Mouse (Mus musculus): ENCODE data around the gene Nckap5. TPM values are rescaled to one million over a fixed set of nuclear protein-coding genes. Genes with fewer than 3 reads are reported as not detected.

Nckap5 gene
- total RNA-seq, 2 experiments from 2014 or later, result 0.19 TPM; not detected in 1

DNA sequence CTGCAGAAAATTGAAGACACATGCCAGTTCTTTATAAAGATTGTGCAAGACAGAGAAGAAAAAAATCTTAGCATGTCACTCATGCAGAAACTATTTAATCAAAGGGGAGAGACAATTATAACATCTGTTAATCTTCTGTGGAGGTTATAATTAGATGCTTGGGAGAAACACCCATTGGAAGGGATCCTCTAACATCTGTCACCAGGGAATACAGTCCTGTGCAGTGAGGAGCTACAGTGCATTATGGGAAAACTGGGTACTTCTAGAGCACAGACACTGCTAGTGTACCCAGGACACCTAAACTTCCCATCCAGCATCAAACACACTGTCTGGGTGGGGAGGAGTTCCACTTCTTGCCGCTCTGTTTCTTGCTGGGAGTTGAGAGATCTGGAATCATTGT, 108.7 kb downstream of the Nckap5 start:
- ATAC-seq (replicated peaks; ENCODE audit: low FRiP score, poor library complexity, severe bottlenecking), result no peak

DNA sequence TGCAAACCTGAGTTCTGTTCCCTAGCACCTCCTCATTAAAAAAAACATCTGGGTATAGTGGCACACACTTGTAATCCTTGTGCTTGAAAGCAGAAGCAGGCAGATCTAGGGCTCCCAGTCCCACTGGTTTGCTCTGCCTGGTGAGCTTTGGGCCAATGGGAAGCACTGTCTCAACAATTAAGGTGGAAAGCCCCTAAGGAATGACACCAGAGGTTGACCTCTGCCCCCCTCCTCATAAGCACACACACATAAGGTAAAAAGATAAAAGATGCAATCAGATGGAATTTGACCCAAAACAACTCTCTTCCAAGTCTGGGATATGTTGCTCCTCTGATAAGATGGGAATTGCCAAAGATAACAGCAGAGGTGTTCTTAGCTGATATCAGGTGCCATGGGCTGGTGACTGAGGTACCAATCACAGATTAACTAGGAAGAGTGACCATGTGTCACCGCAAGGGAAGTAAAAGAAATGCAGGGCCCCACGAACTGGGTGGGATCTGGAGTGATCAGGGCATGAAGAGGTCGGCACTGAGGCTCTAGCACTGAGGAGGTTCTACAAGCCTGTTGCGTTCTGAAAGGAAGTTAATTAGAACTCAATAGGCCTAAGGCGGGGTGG, 110.8 kb downstream of the Nckap5 start:
- ATAC-seq (replicated peaks; ENCODE audit: low FRiP score, poor library complexity, severe bottlenecking), result no peak

DNA sequence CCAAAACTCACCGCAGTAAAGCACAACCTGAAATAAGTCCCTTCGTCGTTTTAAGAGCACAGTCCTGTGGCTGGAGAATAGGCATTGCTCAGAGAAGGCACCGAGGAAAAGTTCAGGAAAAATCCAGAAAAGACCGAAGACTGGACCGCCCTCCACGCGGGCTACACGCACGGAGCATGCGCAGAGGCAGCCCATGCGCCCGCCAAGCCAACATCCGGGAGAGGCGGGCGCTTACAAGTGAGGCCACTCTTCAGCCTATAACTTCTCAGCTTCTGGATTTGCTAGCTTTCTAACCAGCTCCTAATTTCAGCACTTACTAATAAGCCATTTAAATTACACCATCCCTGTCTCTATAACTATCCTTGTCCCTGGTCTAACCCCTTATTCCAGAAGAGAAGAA, 124.0 kb downstream of the Nckap5 start:
- ATAC-seq (replicated peaks; ENCODE audit: low FRiP score, poor library complexity, severe bottlenecking), result no peak

DNA sequence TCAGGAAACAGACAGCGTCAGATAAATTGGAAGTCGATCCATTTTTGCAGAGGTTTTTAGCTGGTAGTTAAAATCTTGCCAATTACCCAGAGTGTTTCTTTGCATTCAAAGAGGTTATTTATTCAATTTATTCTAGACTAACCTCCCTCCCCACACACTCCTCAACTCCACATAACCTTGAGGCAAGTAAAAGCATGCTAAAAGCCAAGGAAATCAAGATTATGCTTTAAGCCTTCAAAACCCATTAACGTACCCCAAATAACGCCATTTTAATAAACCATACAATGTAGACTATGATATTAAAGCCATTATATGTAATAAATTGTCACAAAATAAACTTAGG, 129.7 kb downstream of the Nckap5 start:
- ATAC-seq (replicated peaks; ENCODE audit: low FRiP score, poor library complexity, severe bottlenecking), result no peak

DNA sequence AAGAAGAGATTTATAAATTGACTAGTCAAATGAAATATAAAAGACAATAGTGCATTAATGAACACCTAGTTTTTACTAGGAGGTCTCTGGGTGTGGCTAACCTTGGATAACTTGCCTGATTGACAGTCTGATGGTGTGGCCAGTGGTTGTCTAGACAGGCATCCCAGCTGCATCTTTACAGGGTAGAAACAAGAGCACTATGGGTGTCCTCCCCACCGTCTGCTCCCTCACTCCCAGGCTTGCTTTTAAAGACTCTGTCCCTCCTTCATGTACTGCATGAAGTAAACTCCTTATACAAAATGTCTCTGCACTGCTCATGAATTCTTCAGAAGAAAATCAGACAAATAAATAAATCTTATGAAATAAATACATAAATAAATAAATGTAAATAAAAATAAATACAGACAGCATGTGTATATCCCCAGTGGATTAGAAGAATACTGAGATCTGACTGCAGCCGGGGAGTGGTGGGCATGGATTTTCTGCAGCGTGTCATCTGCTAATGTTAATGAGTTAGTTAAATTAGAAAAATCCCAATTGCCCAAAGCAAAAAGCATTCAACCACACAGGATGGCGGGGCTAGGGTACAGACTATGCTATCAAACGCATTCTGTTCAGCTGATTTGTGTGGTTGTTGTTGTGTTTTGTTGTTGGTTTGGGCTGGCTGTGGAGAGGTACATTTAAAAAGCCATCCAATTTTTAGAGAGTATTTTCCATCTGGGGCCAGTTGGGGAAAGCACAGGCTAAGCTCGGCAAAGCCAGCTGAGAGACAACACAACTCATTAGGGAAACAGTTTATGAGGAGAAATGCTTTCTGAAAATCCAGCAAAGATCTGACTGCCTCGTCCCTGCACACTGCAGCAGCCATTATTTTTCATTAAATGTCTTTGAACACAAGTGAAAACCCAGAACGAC, 130.3 kb downstream of the Nckap5 start:
- ATAC-seq (replicated peaks; ENCODE audit: low FRiP score, poor library complexity, severe bottlenecking), result no peak

DNA sequence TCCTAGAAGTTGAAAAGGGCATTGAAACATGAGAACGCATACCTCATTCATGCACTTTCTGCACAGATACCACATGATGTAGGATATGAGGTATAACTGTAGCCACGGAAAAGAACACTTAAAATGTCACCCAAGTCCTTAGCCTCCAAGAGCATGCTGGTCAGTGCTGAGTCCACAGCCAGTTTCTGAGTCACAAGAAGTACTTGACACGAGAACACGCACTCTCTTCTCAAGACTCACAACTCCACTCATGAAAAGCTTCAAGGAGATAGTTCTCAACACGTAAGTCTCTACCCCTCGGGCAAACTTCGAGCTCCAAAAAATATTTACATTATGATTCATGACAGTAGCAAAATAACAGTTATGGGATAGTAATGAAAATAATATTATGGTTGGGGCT, 137.0 kb downstream of the Nckap5 start:
- ATAC-seq (replicated peaks; ENCODE audit: low FRiP score, poor library complexity, severe bottlenecking), result no peak

DNA sequence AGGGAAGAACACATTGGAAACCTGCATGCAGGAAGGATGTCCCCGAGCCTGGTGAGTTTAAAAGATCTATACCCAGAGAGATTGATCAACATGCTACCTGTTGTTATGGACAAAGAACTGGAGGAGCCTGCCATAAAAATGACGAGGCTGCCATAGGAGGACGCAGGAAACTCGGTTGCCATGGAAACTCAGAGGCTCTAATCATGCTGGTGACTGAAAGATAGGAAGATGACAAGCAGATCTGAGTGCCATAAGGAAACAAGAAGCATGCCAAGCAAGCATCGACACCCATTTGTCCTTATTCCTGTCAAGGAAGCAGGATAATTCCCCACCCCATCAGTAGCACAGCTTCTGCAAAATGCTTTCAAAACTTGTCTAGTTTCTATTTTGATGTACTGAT, 142.0 kb downstream of the Nckap5 start:
- ATAC-seq (replicated peaks; ENCODE audit: low FRiP score, poor library complexity, severe bottlenecking), result no peak

DNA sequence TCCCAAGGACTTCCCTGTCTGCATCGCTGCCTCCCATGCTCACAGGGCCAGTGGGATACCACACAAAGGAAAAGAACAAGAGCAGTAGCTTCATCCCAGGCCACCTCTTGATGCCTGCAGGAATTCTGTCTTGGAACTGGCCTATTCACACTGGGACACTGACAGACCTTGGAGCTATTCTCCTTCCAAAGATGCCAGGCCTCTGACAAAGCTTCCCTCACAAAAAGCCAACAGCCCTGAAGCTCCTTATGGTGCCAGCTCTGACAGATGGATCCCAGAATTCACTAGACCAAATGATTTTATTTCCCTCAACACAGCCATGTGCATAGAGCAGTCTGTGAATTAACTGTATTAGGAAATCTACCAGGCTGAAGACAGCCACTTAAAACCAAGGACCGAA, 143.9 kb downstream of the Nckap5 start:
- no peak for ATAC-seq (replicated peaks; ENCODE audit: low FRiP score, poor library complexity, severe bottlenecking)

DNA sequence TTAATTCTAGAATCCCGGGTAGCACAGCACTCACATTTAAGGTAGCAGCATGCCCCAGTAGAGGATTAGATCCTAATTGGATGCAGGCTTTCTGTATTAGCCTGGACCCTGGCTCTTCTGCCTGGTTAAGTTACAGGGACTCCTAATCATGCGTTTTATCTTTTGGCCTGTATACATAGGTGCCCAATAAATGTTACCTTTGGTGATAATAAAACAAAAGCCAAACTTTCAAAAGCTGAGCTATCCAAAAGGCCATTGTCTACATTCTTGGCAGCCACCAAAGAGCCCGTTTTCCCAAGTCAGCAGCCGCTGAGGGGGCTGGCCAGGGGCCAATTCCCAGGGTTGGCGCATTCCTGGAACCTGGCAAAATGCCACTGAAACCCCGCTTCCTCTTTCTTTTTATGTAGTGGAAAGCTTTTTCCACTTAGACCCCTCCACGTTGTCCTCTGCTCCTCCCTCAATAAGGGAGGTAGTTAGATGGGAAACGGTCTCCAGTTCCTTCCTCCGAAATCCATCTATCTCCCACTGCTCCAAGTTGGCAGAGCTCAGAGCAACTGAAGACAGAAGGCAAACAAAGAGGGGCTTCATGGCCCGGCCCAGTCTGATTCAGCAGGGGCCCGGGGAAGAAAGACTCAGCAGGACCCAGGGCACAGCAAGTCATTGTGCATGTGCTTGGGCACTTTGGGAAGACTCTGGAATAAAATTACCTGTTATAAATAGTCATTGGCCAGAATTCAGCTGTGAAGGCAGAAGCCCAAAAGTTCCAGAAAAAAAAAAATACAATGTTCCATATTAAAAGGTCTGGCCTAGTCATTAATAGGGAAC, 146.8 kb downstream of the Nckap5 start:
- ATAC-seq (replicated peaks; ENCODE audit: low FRiP score, poor library complexity, severe bottlenecking), result no peak

DNA sequence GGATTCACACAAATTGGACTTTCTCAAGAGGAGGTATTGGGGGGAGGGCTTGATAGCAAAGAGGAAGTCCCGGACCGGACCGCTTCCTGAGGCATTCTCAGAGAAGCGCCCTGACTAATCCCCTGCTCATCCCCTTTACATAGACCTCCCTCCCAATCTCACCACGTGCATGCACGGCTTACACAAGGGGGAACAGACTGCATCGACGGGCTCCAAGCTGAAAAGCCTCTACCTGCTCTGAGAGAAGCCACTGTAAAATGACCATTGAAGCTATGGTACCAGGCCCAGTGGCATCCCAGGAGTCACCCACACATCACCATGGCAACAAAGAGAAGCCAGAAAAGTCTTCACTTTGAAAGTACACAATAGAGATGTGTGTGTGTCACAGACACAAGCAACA, 148.8 kb downstream of the Nckap5 start:
- ATAC-seq (replicated peaks; ENCODE audit: low FRiP score, poor library complexity, severe bottlenecking), result no peak

DNA sequence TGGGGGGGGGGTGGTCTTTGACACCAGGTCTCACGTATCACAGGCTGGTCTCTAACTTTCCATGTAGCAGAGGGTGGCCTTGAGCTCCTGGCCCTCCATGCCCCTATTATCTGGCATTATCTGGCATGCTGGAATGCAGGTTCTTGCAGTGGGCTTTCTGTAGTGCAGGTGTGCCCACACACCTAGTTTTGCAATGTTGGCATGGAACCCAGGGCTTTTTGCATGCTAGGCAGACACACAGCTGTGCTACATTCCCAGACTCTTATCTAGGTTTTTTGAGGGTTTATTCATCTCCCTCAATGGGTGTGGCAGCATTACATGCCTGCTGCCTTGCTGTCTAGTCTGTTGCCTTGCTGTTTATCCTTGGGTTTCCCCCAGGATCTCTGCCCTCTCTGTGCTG, 151.3 kb downstream of the Nckap5 start:
- no peak for ATAC-seq (replicated peaks; ENCODE audit: low FRiP score, poor library complexity, severe bottlenecking)

DNA sequence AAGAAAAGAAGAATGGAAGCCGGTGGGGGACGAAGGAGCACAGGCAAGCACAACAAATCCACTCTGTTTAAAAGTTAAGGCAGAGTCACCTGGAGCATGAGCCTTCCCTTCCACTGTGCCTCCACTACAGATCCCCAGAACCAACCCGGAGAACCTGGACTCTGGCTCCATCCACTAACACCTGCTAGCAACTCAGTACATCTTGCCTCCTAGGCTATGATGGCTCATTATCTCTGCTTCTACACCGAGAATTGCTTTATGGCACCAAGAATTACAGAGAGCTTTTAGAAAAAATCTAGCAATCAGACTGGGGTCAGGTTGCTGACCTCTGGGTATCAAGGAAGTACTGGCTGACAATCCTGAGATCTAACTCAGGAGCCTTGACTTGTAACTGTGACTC, 153.3 kb downstream of the Nckap5 start:
- ATAC-seq (replicated peaks; ENCODE audit: low FRiP score, poor library complexity, severe bottlenecking), result no peak

DNA sequence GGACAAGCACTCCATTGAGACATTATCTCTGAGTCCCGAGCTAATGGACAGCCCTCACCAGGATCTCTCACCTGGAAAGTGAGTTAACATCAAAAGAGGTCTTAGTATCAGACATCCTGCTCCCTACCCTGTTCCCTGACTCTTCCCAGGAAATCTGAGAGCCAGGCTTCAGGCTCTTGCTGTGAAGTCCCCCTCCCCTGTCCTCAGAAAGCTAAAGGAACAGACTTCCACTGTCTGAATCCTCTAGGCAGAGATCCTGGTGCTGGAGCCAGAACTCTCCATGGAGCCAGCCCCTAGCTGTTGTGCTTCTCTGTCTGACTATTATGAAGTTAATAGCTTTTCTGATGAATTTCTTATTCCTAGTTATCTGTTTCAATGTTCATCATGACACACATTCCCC, 153.8 kb downstream of the Nckap5 start:
- no peak for ATAC-seq (replicated peaks; ENCODE audit: low FRiP score, poor library complexity, severe bottlenecking)

DNA sequence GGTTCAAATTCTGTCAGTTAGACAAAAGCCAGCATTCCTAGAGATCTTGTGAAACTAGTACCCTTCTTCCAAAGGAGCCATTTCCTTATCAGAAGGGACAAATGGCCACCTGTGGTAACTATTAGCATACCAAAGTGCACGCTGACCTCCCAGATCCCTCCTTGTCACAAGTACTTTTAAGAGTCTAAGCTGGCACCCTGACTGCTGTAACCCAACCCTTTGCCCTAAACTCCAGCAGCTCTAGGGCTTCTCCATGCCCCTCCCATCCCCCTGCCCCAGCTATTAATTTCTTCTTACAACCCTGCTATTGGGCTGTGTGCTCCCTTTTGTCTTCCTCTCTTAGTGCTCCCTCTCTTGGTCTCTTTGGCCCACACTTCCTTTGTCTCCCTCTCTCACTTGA, 155.5 kb downstream of the Nckap5 start:
- ATAC-seq (replicated peaks; ENCODE audit: low FRiP score, poor library complexity, severe bottlenecking), result no peak

DNA sequence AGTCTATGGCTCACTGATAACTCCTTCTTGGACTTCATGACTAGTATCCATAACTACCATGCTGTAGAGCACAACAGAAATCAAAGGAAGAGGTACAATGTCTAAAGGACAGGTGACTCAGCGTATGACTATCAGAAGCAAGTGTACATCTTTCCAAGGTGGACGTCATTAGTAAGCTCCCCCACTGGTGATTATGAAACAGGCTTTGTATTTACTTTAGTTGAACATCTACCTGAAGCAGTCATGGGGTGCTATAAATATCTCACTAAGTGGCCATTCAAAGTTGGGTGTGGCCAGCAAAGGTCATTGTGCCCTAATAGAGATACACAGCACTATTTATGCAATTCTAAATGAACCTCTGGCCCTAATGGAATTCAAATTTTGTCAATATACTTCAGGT, 157.4 kb downstream of the Nckap5 start:
- ATAC-seq (replicated peaks; ENCODE audit: low FRiP score, poor library complexity, severe bottlenecking), result no peak

DNA sequence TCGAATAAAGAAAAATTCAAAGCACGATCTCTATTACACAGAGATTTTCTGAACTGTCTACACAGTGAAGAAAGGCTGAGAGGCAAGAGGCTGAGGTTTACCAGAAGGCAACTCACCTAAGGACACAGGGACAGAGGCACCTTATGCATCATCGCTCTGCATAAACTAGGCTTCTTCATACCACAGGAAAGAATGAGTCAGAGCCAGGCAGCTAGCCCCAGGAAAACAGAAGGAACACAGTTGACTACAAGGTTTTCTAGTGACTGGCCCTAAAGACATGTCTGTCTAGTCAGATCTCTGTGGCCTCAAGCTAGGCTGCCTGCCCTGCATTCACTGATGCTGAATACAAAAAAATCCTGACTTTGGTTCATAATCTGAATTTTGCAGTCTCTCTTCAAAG, 160.1 kb downstream of the Nckap5 start:
- ATAC-seq (replicated peaks; ENCODE audit: low FRiP score, poor library complexity, severe bottlenecking), result no peak

DNA sequence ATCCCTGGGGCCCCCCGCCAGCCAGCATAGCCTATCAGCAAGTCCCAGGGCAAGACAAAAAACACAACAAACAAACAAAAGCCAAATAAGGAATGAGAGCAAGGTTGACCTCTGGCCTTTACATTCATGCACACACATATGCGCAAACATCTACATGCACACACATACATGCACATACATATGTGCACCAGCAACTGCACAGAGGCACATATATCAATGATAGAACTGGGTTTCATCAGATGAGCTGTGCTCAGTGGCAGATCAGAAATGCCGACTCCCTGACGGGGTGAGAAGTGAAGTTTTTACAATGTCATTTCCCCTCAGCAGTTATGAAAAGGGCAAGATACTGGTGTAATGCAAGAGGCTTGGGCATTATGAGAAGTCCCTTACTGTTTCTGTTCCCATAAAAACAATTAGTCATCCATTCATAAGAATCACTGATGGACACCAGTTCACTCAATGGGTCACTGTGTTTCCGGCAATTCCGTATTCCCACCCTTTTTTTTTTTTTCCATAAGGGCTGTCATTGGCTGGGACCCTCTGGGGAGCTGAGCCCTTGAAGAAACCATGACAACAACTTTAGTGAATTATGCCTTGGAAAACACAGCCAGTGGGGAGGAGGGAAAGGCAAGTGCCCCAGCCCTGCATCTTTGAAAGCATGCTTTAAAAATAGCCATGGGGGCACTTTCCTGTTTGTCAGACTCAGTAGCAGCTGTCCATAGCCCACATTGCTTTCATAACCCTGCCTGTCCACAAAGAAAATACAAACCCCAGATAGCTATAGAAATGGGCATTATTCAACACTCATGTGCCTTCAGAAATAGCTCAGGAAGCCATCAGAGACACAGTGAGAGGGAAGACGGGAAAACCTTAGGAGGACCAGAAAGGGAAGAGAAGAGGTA, 170.2 kb downstream of the Nckap5 start:
- no peak for ATAC-seq (replicated peaks; ENCODE audit: low FRiP score, poor library complexity, severe bottlenecking)

DNA sequence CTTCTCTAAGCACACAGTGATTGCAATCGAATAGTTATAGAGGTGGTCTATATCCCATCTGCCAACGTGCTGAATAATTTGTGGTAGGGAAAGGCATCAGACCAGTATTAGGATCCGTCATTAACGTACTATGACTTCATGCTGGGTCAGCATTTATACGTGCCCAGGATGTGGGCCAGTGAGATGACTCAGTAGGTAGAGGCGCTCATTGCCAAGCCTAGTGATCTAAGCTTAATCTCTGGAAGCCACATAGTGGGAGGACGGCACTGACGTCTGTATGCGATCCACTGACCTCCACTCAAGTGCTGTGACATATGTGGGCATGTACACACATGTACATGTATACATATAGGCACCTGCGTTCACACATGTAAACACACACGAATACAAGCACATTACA, 171.9 kb downstream of the Nckap5 start:
- no peak for ATAC-seq (replicated peaks; ENCODE audit: low FRiP score, poor library complexity, severe bottlenecking)

DNA sequence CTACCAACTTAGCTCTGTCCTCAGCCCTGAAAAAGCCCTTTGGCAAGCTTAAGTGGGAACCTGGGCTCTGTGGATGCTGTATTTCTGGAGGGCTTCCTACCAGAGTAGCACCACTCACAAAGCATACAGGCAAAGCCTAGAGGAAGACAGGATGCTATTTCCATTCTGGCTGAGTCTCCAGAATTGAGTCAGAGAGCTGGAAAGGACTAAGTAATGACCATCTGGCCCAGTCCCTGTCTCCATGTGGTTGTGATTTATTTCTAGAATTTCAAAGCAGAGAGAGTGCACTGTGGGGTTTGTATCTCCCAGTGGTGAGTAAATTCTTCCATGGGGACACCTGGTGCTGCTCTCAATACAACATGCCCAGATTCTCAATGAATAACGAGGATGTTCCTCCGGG, 174.4 kb downstream of the Nckap5 start:
- ATAC-seq (replicated peaks; ENCODE audit: low FRiP score, poor library complexity, severe bottlenecking), result no peak

DNA sequence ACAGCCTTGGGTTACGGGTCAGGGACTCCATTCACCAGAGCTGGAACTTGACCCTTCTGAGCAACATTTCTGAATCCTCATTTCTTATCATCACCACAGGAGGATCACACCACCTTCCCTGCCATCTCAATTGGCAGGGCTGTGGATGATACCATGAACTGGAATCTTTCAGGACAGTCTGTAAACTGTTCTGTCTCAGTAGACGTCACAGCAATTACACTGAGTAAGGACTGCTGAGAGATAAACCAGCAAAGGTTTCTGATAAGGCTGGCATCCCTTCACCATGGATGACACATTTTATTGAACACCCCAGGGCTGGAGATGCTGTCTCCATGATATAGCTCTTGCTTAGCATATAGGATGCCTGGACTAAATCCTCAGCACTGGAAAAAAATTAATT, 178.5 kb downstream of the Nckap5 start:
- no peak for ATAC-seq (replicated peaks; ENCODE audit: low FRiP score, poor library complexity, severe bottlenecking)

All from erythroblast, adult 5-6 weeks (primary cell).